Mouse (Mus musculus) neural tube, embryonic 10.5 days (tissue): ENCODE measurements around the gene Ntmt1.

Experiments used
- DNase-seq: peaks from one replicate; pipeline ENCODE4 v3.0.0-alpha.2; 2017; ENCODE audit warnings: low spot score; ENCODE audit errors: extremely low spot score

Gene Ntmt1

GRCm38 (mm10) chr2:30807648-30808295 is at the start of gene Ntmt1:
Gene Ntmt1 (plus strand): TSS chr2:30807826.
- peak; percentile 99 for DNase-seq

DNA sequence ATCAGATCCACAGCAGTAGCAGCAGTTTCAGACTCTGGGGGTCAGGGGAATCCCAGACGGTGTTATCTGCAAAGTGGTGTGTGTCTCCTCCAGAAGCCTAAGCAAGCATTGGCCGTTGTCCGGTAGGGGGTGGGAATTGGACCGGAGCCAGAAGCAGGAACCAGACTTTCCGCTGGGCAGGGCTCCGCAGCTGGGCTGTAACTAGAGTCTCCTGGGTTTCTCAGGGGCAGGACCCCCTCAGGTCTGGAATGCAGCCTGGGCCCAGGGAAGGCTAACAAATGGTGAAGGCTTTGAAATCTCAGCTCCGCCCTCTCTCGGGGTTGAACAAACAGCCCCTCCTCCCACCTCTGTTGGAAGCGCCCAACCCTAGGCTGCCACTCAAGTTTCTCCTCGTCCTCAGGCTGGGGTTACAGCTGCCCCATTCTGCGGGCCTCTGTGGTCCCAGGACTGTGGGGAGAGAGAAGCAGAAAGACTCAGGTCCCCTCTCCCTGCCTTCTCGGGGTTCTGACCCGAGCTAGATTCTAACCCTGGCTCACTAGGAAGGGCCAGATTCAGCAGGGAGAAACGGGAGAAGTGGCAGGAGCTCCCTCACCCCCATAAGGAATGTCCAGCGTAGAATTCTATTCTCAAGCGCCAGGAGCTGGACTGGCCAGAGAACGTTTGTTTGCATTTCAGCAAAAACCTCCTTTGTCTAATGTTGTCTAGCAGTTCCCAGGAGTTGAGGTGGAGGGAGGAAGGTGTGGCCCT is 49.1 kb upstream of the Ntmt1 start:
- peak; percentile 88 for DNase-seq

GRCm38 (mm10) chr2:30759088-30759374 is 48.6 kb upstream of the Ntmt1 start:
- DNase-seq = no peak

DNA sequence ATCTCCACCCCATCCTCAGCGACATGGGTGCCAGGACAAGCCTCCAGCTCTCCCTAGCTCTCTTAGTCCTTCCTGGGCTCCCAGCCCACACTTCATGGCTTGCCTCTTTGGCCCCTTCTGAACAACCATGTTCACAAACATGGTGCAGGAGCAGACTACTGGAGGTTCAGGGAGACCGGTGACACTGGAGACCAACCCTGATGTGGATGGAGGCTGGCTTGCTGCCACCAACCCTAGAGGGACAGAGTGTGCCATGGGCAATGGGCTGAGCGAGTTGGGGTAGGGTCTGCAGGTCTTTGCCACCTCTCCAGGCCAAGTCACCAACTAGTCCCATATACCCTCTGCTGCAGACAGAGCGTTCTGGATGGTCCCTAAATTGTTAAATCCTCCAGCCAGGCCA is 48.2 kb upstream of the Ntmt1 start:
- DNase-seq = peak; percentile 31

- peak; percentile 73 for DNase-seq
Measured at GRCm38 (mm10) chr2:30759858-30760547, 47.6 kb upstream of the Ntmt1 start.

DNA sequence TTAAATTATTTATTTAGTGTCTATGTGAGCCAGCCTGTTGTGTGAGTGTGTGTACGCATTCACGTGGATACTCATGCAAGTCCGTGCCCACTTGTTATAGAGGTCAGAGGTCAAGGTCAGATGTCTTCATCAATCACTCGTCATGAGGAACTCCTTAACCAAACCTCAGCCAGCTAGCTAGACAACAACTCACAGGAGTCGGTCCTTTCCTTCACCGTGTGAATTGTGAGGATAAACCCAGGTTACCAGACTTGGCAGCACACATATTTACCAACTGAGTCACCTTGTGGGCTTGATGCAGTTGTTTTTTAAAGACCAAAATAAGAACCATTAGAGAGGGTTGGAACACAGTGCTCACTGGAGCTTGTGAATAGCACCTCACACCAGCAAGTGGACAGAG is 46.9 kb upstream of the Ntmt1 start:
- peak; percentile 54 for DNase-seq

DNA sequence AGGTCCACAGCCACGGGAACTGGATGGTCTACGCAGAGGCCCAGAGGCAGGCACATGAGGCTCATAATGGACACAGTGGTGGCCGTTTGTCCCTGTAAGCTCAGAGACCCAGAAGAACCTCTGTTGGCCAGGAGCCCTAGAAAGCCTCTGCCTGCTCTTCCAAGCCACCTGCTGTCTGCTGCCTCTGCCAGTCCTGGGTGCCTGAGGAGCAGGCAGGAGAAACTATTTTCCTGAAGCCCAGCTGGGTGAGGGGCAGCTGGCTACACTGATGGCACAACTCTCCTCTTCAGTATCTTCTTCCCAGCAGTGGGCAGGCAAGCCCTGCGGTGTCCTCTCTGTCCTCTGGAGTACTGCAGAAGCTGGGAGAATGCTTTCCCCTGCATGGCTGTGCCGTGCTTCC is 41.2 kb upstream of the Ntmt1 start:
- DNase-seq = no peak

DNA sequence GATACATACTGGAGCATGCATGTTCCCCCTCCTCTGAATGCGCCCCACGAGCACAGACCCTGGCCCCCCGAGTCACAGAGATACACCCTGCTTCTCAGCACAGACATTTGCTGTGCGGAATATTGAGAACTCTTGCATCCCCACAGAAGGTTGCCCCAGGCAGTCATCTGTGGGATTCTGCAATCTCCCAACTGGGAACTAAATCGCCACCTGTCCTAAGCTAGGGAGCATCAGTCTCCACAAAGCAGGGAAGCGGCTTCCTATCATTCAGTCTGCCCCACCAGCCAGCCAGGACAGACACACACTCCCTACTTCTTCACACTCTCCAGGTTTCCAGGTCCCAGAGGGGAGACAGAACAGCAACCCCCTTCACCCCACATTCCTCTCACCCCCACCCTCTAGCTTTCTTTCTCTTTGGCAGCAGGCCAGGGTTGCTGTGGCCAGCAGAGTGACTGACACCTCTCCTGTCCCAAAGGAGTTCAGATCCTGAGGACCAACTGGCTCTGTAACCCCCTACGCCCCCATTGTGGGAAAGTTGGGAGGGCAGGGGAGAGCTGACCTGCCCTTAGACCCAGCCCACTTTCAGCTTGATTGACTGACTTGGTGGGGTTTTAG is 39.9 kb upstream of the Ntmt1 start:
- DNase-seq = no peak

DNA sequence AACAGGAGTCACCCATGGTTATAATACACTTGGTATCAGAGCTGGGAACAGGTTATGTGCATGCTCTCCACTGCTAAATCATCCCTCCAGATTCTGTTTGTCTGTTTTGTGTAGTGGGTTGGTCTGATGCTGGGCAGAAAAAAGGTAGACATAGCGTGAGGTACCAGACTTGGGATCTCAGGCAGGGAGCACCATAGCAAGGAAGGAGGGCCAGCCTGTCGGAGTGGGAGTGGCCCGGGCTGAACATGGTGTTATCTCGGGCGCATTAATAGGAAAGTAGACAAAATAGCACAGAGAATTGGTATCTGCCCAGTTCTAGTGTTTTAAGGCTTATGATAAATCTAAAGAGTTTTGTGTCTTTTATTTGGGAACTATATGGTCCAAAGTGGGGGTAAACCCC is 39.1 kb upstream of the Ntmt1 start:
- no peak for DNase-seq

GRCm38 (mm10) chr2:30769187-30769586 is 38.4 kb upstream of the Ntmt1 start:
- DNase-seq = no peak

DNA sequence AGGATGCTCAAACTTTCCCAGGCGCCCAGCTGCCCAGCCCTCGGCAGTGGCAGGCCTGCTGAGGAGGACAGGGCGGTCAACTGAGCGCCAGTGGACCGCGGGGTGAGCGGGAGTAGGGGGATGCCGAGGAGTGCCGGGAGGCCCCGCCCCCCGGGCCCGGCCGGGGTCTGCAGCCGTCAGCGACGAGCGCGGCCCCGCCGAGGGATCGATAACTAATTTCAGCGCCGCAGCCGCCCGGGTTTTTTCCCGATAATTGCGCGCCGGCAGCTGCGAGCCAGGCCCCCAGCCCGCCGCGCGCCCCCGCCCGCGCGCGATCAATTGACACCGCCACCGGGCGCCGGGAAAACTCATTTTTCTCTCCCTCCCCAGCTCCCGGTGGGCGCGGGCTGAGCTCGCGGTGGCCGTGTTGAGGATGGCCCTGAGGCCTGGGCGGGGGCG is 36.2 kb upstream of the Ntmt1 start:
- DNase-seq = peak; percentile 64

GRCm38 (mm10) chr2:30771806-30772460 is 35.7 kb upstream of the Ntmt1 start:
- DNase-seq = peak; percentile 61

GRCm38 (mm10) chr2:30772581-30773312 is 34.9 kb upstream of the Ntmt1 start:
- DNase-seq = no peak

- DNase-seq = no peak
Measured at GRCm38 (mm10) chr2:30773313-30774005, 34.2 kb upstream of the Ntmt1 start.

- DNase-seq = no peak
Measured at GRCm38 (mm10) chr2:30775955-30776354, 31.7 kb upstream of the Ntmt1 start.

- DNase-seq = no peak
Measured at GRCm38 (mm10) chr2:30777266-30777665, 30.4 kb upstream of the Ntmt1 start.

DNA sequence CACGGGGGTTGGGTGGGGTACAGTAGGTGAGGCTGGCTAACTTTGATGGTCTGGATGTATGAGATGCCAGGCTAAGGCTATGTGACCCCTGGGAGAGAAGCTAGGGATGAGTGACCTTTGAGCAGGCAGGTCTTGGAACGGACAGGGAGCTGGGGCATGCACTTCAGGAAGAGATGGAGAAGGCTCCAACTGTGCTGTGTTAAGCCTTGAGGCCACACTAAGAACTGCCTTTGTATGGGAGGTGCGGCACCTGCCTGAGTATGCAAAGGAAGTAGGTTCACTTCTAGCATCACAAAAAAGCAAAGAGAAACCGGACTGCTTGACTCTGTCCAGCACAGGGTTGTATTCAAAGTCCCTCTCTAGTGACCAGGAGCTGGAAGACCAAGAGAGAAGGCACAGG is 29.4 kb upstream of the Ntmt1 start:
- DNase-seq = no peak

GRCm38 (mm10) chr2:30779241-30779640 is 28.4 kb upstream of the Ntmt1 start:
- peak; percentile 80 for DNase-seq

- DNase-seq = no peak
Measured at GRCm38 (mm10) chr2:30782312-30783290, 25.0 kb upstream of the Ntmt1 start.
